Mouse (Mus musculus) WW6 (cell line): ENCODE data around the gene Drosha.
"Not testable (repeated sequence)": the region's sequence is repeated elsewhere in the genome, so short reads cannot be mapped to it uniquely, and the experiment has no call there.

ENCODE experiments used
- DNase-seq: peaks from one replicate; pipeline ENCODE4 v3.0.0-alpha.2; 2013; ENCODE audit warnings: low read depth, low spot score

The Drosha gene

DNA sequence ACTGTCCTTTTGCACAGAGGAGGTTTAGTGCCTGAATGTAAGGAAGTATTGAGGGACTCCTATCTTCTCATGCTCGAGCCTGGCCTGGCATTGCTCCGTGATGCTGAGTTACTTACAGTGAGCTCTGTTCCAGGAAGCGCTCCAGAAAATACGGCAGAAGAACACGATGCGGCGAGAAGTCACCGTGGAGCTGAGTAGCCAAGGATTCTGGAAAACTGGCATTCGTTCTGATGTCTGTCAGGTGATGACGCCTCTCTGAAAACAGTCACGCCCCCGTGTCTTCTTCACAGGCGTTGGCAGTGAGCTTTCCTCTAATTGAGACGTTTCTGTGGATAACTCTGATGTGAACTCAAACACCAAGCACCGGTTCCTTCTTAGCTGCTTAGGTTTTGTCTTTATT lies 60.2 kb downstream of the Drosha start:
- no peak for DNase-seq

DNA sequence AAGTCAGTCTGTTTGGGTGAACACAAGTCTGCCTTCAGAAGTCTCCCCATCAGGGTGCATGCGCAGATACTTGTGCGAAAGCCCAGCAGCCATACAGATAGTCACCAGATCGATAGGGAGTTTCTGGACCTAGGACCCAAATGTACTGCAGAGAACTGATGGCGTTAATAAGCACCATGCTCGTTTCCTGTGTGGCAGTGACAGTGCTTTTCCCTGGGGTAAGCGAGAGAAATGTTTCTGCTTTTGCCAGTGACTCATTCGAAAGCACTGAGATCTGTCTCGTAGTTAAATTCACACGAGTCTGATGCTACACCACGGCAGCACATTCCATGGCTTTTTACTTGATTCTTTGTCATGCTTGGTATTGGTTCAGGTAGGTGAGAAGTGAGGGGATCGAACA lies 60.7 kb downstream of the Drosha start:
- DNase-seq = no peak

DNA sequence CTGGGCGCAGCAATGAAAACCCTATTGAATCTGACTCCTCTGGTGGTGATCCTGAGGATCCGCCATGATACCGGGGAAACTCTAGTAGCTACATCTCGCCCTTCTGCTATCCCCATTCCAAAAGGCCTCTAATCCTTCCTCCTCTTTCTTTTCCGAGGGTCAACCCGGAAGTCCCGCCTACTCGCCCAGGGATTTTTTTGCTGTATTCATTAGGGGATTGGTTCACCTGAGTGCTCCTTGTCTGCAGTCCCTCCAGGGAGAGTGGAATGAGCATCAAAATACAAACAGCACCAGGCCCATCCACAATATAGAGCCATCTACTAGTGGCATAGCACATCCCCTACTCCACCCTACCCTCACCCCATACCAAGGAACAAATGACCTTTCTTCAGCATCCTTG lies 62.6 kb downstream of the Drosha start:
- peak; percentile 22 for DNase-seq

DNA sequence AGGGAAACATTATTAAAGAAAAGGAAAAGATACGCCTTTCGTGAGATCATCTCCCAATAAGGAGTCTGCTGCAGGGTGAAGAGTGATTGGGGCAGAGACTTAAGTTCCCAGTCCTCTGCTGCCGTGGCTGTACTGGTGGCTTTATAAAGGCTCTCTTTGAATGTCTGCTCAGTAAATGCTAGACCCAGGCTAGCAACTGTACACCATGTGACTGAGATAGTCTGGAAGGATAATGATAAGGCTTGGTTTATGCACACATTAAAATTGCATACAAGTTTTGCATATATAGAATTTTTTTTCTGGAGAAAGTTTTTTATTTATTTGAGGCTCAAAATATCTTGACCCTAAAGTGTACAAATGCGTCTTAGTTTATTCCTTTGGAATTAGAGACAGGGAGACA lies 63.7 kb downstream of the Drosha start:
- no peak for DNase-seq

DNA sequence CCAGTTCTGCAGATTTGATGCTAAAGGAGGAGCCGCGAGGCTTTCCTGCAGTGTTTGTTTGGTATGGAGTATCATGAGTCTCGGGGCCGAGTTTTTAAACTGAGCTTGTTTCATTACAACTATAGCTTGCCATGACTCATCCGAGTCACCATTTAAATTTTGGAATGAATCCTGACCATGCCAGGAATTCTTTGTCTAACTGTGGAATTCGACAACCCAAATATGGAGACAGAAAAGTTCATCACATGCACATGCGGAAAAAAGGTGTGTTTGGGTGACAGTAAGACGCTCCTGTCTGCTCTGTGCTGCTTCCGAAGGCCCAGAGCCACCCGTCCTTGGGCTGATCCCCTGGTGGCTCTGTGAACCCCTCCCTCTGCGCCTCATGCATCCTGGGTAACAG lies 65.3 kb downstream of the Drosha start:
- no peak for DNase-seq

DNA sequence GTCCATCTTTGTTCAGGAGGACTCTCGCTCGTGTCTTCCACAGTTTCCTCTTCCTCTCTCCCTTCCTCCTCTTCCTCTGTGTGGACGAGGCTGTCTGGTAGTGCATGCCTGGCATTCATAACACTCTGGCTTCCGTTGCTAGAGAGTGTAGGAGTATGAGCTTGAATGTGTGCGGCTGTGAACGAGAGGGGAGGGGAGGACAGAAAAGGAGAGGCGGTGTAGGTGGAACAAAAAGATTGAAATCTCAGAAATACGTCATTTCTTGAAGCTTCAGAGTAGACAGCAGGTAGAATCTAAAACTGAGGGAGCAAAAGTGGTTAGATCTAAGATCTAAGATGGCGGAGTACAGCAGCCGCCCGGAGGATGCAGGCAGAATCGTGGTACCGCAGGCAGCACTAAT lies 70.8 kb downstream of the Drosha start:
- DNase-seq = no peak

- DNase-seq = no peak
Measured at GRCm38 (mm10) chr15:12896022-12897009, 71.7 kb downstream of the Drosha start.

GRCm38 (mm10) chr15:12897831-12898230 lies 73.2 kb downstream of the Drosha start:
- DNase-seq = peak; percentile 29

GRCm38 (mm10) chr15:12900428-12901196 lies 76.0 kb downstream of the Drosha start:
- DNase-seq = no peak

DNA sequence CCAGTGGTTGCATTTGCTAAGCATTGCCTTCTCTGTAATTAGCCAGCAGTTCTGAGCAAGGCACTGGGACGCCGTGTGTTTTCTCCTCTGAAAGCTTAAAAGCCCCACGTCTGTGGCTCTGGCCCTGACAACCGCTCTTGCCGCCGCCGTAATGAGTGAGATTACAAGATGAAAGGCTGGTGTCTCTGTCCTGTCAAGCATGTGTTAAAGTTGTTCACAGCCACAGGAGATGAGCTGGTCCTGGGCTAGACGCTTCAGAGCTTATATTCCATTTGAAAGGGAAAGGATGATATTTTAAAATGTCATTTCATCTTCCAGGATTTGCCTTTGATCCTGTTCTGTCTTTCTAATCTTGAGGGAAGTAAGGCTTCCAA lies 76.6 kb downstream of the Drosha start:
- DNase-seq = no peak

- no peak for DNase-seq
Measured at GRCm38 (mm10) chr15:12904442-12904841, 79.8 kb downstream of the Drosha start.

GRCm38 (mm10) chr15:12907962-12908719 lies 83.5 kb downstream of the Drosha start:
- DNase-seq = no peak

DNA sequence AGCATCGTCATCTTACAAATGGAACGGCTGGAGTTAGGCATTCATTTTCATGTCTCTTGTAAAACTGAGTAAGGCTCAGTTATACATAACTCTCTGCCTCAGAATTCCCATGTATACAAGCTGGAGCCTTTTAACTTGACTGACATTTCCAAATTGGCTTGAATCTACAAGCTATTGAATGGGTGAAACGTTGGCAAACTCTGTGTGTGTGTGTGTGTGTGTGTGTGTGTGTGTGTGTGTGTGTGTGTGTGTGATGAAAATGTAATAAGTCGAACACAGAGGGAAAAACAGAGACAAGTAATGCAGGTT lies 84.1 kb downstream of the Drosha start:
- DNase-seq = no peak

DNA sequence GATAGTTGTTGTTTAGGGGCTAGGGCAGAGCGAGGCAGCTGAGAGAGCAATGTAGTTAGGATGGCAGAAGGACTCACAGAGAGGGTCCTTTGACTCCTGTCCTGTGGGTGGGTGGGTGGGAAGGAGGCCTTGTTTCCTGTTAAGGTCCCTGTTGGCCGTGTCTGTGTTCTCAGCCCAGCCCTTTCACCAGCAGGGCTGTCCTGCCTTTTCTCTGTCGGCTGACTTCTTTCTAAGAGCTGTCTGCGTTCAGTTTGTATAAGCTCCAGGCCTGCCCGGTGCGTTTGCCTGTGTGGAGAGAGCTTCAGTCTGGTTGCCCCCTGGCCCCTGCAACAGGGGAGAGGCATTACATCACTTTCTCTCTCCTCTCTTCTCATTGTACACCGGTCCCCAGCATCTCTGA lies 84.6 kb downstream of the Drosha start:
- DNase-seq = no peak

GRCm38 (mm10) chr15:12911082-12911481 lies 86.5 kb downstream of the Drosha start:
- DNase-seq = no peak

- no peak for DNase-seq
Measured at GRCm38 (mm10) chr15:12916314-12916815, 91.8 kb downstream of the Drosha start.

GRCm38 (mm10) chr15:12919326-12919966 lies 94.8 kb downstream of the Drosha start:
- DNase-seq = not testable (repeated sequence)

- no peak for DNase-seq
Measured at GRCm38 (mm10) chr15:12919967-12920870, 95.6 kb downstream of the Drosha start.

- DNase-seq = no peak
Measured at GRCm38 (mm10) chr15:12921901-12922300, 97.3 kb downstream of the Drosha start.

DNA sequence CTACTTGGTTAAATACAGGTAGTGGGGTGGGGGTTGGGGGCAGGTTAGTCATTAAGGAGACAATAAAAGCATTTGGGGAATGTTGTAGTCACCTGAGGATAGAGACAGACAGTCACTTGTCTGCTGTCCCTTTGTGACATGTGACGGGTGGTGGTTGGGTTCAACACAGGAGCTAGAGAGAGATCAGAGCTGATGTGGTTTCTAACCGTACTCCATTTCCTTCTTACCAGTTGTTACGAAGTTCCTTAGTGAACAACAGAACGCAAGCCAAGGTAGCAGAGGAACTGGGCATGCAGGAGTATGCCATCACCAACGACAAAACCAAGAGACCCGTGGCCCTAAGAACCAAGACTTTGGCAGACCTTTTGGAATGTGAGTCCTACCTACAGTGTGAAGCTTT lies 99.2 kb downstream of the Drosha start:
- no peak for DNase-seq
